Mouse (Mus musculus): ENCODE data around the gene Cdk10. TPM values are rescaled to one million over a fixed set of nuclear protein-coding genes. Genes with fewer than 3 reads are reported as not detected.

Cdk10 gene
- polyA plus RNA-seq, 1 experiment from 2014 or later, result 48.5 TPM

DNA sequence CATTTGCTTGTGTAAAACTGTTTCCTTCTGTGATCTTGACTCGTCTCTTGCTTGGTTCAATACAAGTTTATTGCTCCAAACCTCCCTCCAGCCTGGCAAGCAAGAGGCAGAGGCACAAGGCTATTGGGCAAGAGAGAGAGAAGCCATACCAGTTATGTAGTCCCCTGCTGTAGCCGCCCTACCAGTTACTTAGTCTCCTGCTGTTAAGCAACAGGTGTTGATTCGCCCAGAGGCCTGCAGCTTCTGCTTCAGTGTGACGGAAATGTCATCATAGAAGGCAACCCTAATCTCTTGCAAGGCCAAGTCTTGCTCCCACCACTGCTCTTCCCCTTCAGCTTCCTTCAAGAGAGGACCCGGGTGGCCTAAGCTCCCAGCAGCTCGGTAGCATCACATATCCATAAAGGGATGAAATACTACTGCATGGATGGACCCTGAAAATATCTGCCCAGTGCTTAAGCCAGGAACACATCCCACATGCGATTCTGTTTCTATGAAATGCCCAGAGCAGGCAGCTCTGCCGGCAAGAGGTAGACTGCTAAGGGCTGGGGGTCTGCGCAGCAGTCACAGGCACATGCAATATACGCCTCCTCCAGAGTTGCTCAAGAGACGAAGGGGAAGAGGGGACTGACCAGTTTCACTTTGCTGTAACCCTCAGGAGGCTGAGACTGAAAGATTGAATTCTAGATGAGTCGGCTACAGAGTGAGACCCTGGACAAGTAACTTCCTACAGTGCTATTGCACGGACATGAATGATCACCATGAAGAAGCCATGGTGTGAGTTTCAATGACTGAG, 55.9 kb downstream of the Cdk10 start:
- no peaks in the 10 kb centered on the region for H3K9me3 ChIP-seq
- no peak overlapping the region for H3K27ac ChIP-seq (replicated peaks)
- no peak for ATAC-seq (ENCODE audit: low FRiP score, low read depth)
- no peaks in the 10 kb centered on the region for H3K27me3 ChIP-seq
- H3K4me2 ChIP-seq, result no peak overlapping the region
- WGBS, result 88% methylated on average over 13 of the region's 13 CpGs
- no peaks in the 10 kb centered on the region for H3K4me1 ChIP-seq (replicated peaks)
- H3K36me3 ChIP-seq, result no peaks in the 10 kb centered on the region
- no peak overlapping the region for H3K9ac ChIP-seq
- H3K4me3 ChIP-seq, result no peak overlapping the region

Other genes with a start within 250 kb of the Cdk10 start
- gene Ankrd11, start 182.6 kb upstream of the Cdk10 start, polyA plus RNA-seq (2015; fragmentation: Nextera tagmentation; extraction: Ambion mirVana), result 65.3 and 70.8 TPM in 2 replicates
- gene Spg7, start 161.9 kb upstream of the Cdk10 start, polyA plus RNA-seq (2015; fragmentation: Nextera tagmentation; extraction: Ambion mirVana), result 43.3 and 49.1 TPM in 2 replicates
- 632 and 725 TPM in 2 replicates for gene Rpl13, start 122.5 kb upstream of the Cdk10 start, polyA plus RNA-seq (2015; fragmentation: Nextera tagmentation; extraction: Ambion mirVana)
- 4.3 and 4.5 TPM in 2 replicates for gene Cpne7, start 107.5 kb upstream of the Cdk10 start, polyA plus RNA-seq (2015; fragmentation: Nextera tagmentation; extraction: Ambion mirVana)
- 1.6 TPM in 2 replicates for gene Sult5a1, start 66.5 kb upstream of the Cdk10 start, polyA plus RNA-seq (2015; fragmentation: Nextera tagmentation; extraction: Ambion mirVana)
- 0.18 and 0.50 TPM in 2 replicates for gene Dpep1, start 38.6 kb upstream of the Cdk10 start, polyA plus RNA-seq (2015; fragmentation: Nextera tagmentation; extraction: Ambion mirVana)
- 200 and 215 TPM in 2 replicates for gene Chmp1a, start 12.1 kb upstream of the Cdk10 start, polyA plus RNA-seq (2015; fragmentation: Nextera tagmentation; extraction: Ambion mirVana)
- gene Spata33, start 12.0 kb upstream of the Cdk10 start, polyA plus RNA-seq (2015; fragmentation: Nextera tagmentation; extraction: Ambion mirVana), result 6.2 and 8.7 TPM in 2 replicates
- 10.1 and 11.4 TPM in 2 replicates for gene Spata2l, start 11.4 kb downstream of the Cdk10 start, polyA plus RNA-seq (2015; fragmentation: Nextera tagmentation; extraction: Ambion mirVana)
- gene Zfp276, start 29.4 kb downstream of the Cdk10 start, polyA plus RNA-seq (2015; fragmentation: Nextera tagmentation; extraction: Ambion mirVana), result 24.7 and 25.2 TPM in 2 replicates
- 58.8 and 66.6 TPM in 2 replicates for gene Vps9d1, start 29.5 kb downstream of the Cdk10 start, polyA plus RNA-seq (2015; fragmentation: Nextera tagmentation; extraction: Ambion mirVana)
- gene Fanca, start 93.7 kb downstream of the Cdk10 start, polyA plus RNA-seq (2015; fragmentation: Nextera tagmentation; extraction: Ambion mirVana), result 6.9 and 10.6 TPM in 2 replicates
- 38.3 and 39.5 TPM in 2 replicates for gene Spire2, start 107.9 kb downstream of the Cdk10 start, polyA plus RNA-seq (2015; fragmentation: Nextera tagmentation; extraction: Ambion mirVana)
- gene Tcf25, start 148.9 kb downstream of the Cdk10 start, polyA plus RNA-seq (2015; fragmentation: Nextera tagmentation; extraction: Ambion mirVana), result 332 and 377 TPM in 2 replicates
- gene Mc1r, start 182.3 kb downstream of the Cdk10 start, polyA plus RNA-seq (2015; fragmentation: Nextera tagmentation; extraction: Ambion mirVana), result 0.06 and 0.16 TPM in 2 replicates
- 1,757 and 1,788 TPM in 2 replicates for gene Tubb3, start 186.6 kb downstream of the Cdk10 start, polyA plus RNA-seq (2015; fragmentation: Nextera tagmentation; extraction: Ambion mirVana)
- 48.6 and 51.6 TPM in 2 replicates for gene Def8, start 198.7 kb downstream of the Cdk10 start, polyA plus RNA-seq (2015; fragmentation: Nextera tagmentation; extraction: Ambion mirVana)

Measured in hindbrain, embryonic 15.5 days (tissue).